Mouse (Mus musculus) liver, adult 2 months (tissue): ENCODE data around the gene Slc16a4. TPM values are rescaled to one million over a fixed set of nuclear protein-coding genes. Genes with fewer than 3 reads are reported as not detected.

Experiments
- DNase-seq: peaks from one replicate; pipeline ENCODE4 v3.0.0-alpha.2; 2011; ENCODE audit warnings: low read depth, low spot score; ENCODE audit errors: extremely low read depth
- H3K27ac ChIP-seq: fragments of 200-500 bp; replicated peaks from 2 replicates; pipeline ENCODE4 v1.5.1; 2012; ENCODE audit warnings: low read depth, mild to moderate bottlenecking, control low read depth, inconsistent platforms, low read length; ENCODE audit not compliant: insufficient read depth
- H3K27me3 ChIP-seq: fragments of 200-500 bp; 2 replicates; pipeline ENCODE4 v1.6.1; 2012; ENCODE audit warnings: mild to moderate bottlenecking, moderate library complexity, low read length, inconsistent platforms; ENCODE audit not compliant: control insufficient read depth, insufficient read depth
- H3K36me3 ChIP-seq: fragments of 200-500 bp; 2 replicates; pipeline ENCODE4 v1.6.1; 2012; ENCODE audit warnings: low read length, inconsistent platforms; ENCODE audit not compliant: control insufficient read depth, insufficient read depth
- H3K4me1 ChIP-seq: fragments of 200-500 bp; 2 replicates; pipeline ENCODE4 v1.6.1; 2011; ENCODE audit warnings: low read length; ENCODE audit not compliant: control insufficient read depth, insufficient read depth
- H3K4me3 ChIP-seq: fragments of 200-500 bp; 2 replicates; pipeline ENCODE4 v1.5.1; 2011; ENCODE audit warnings: low read depth, mild to moderate bottlenecking, control low read depth, low read length, moderate library complexity; ENCODE audit not compliant: insufficient read depth
- H3K79me2 ChIP-seq: fragments of 200-500 bp; 2 replicates; pipeline ENCODE4 v1.6.1; 2012; ENCODE audit warnings: inconsistent platforms, mild to moderate bottlenecking, low read length, moderate library complexity; ENCODE audit not compliant: control insufficient read depth, insufficient read depth
- H3K9ac ChIP-seq: fragments of 200-500 bp; 2 replicates; pipeline ENCODE4 v1.6.1; 2012; ENCODE audit warnings: low read depth, mild to moderate bottlenecking, control low read depth, inconsistent platforms, low read length
- CTCF ChIP-seq: fragments of 200-500 bp; IDR thresholded peaks from 2 replicates; pipeline ENCODE4 v1.5.1; 2011; ENCODE audit warnings: low read depth, low read length, control low read depth
- POLR2A ChIP-seq: fragments of 200-500 bp; IDR thresholded peaks from 2 replicates; pipeline ENCODE4 v1.6.1; 2011; ENCODE audit warnings: low read length, control low read depth; ENCODE audit not compliant: insufficient read depth; ENCODE audit errors: extremely low read depth
- WGBS: fragments of 180-500 bp; shearing (Covaris S2); methylation state at CpG from one replicate; pipeline ENCODE4 v1.1.7; 2018; 5-methylcytosine and 5-hydroxymethylcytosine counted together
- polyA plus RNA-seq: library from polyadenylated mRNA; depleted of rRNA; stranded (reverse); fragments of >200 nt; gene quantifications from 2 replicates; pipeline ENCODE4 v1.2.3, GENCODE M21; 2012
- total RNA-seq: library from RNA; depleted of rRNA; stranded (reverse); fragments of >200 nt; gene quantifications from 2 replicates; pipeline ENCODE4 v1.2.3, GENCODE M21; 2014

Gene Slc16a4
- total and polyA plus RNA-seq, 2 experiments: not detected

GRCm38 (mm10) chr3:107253925-107254324 lies 37.1 kb upstream of the Slc16a4 start:
- WGBS: 84% methylated on average over 5 of the region's 5 CpGs
- Histone ChIP-seq H3K27me3 (no peaks in the 10 kb centered on the region), H3K4me1 (no peaks in the 10 kb centered on the region), H3K4me3 (no peak overlapping the region), H3K36me3 (no peaks in the 10 kb centered on the region), H3K9ac (no peak overlapping the region), H3K27ac (no peak overlapping the region), H3K79me2 (no peaks in the 10 kb centered on the region)
- no peak for TF ChIP-seq CTCF
- TF ChIP-seq POLR2A: no peak
- no peak for DNase-seq

- TF ChIP-seq POLR2A: no peak
- TF ChIP-seq CTCF: no peak
- no peak overlapping the region for H3K27ac ChIP-seq
- H3K27me3 ChIP-seq: no peaks in the 10 kb centered on the region
- H3K79me2 ChIP-seq: no peaks in the 10 kb centered on the region
- no peak for DNase-seq
- H3K4me1 ChIP-seq: no peaks in the 10 kb centered on the region
- H3K9ac ChIP-seq: no peak overlapping the region
- 57% methylated on average over 3 of the region's 3 CpGs for WGBS
- no peak overlapping the region for H3K4me3 ChIP-seq
- no peaks in the 10 kb centered on the region for H3K36me3 ChIP-seq
Observed at GRCm38 (mm10) chr3:107255992-107256391, 35.0 kb upstream of the Slc16a4 start.

- Histone ChIP-seq H3K27me3 (no peaks in the 10 kb centered on the region), H3K9ac (no peak overlapping the region), H3K36me3 (no peaks in the 10 kb centered on the region), H3K4me1 (no peaks in the 10 kb centered on the region), H3K4me3 (no peak overlapping the region), H3K79me2 (no peaks in the 10 kb centered on the region), H3K27ac (no peak overlapping the region)
- 83% methylated on average over 7 of the region's 7 CpGs for WGBS
- DNase-seq: no peak
- no peak for TF ChIP-seq POLR2A
- no peak for TF ChIP-seq CTCF
Observed at GRCm38 (mm10) chr3:107256724-107257123, 34.3 kb upstream of the Slc16a4 start.

GRCm38 (mm10) chr3:107257924-107258323 lies 33.1 kb upstream of the Slc16a4 start:
- H3K79me2 ChIP-seq: no peaks in the 10 kb centered on the region
- 65% methylated on average over 5 of the region's 5 CpGs for WGBS
- H3K4me3 ChIP-seq: no peak overlapping the region
- no peaks in the 10 kb centered on the region for H3K36me3 ChIP-seq
- no peak for TF ChIP-seq CTCF
- TF ChIP-seq POLR2A: no peak
- DNase-seq: no peak
- no peaks in the 10 kb centered on the region for H3K4me1 ChIP-seq
- H3K9ac ChIP-seq: no peak overlapping the region
- H3K27ac ChIP-seq: no peak overlapping the region
- H3K27me3 ChIP-seq: no peaks in the 10 kb centered on the region

GRCm38 (mm10) chr3:107260956-107261850 lies 29.8 kb upstream of the Slc16a4 start:
- DNase-seq: no peak
- Histone ChIP-seq H3K27ac (no peak overlapping the region), H3K36me3 (no peaks in the 10 kb centered on the region), H3K27me3 (no peaks in the 10 kb centered on the region), H3K4me1 (no peaks in the 10 kb centered on the region), H3K9ac (no peak overlapping the region), H3K4me3 (no peak overlapping the region), H3K79me2 (no peaks in the 10 kb centered on the region)
- WGBS: 62% methylated on average over 8 of the region's 8 CpGs
- no peak for TF ChIP-seq CTCF
- no peak for TF ChIP-seq POLR2A

- H3K4me1 ChIP-seq: no peaks in the 10 kb centered on the region
- no peak for TF ChIP-seq POLR2A
- no peaks in the 10 kb centered on the region for H3K27me3 ChIP-seq
- no peaks in the 10 kb centered on the region for H3K36me3 ChIP-seq
- H3K4me3 ChIP-seq: no peak overlapping the region
- H3K79me2 ChIP-seq: no peaks in the 10 kb centered on the region
- DNase-seq: no peak
- no peak overlapping the region for H3K9ac ChIP-seq
- no peak overlapping the region for H3K27ac ChIP-seq
- 38% methylated on average over 7 of the region's 7 CpGs for WGBS
Observed at GRCm38 (mm10) chr3:107261851-107262165, 29.2 kb upstream of the Slc16a4 start.
